Mouse (Mus musculus): ENCODE measurements around the gene Rab40c. TPM values are rescaled to one million over a fixed set of nuclear protein-coding genes. Genes with fewer than 3 reads are reported as not detected.

Rab40c gene
- polyA plus RNA-seq, 1 experiment from 2014 or later = 20.2 TPM

DNA sequence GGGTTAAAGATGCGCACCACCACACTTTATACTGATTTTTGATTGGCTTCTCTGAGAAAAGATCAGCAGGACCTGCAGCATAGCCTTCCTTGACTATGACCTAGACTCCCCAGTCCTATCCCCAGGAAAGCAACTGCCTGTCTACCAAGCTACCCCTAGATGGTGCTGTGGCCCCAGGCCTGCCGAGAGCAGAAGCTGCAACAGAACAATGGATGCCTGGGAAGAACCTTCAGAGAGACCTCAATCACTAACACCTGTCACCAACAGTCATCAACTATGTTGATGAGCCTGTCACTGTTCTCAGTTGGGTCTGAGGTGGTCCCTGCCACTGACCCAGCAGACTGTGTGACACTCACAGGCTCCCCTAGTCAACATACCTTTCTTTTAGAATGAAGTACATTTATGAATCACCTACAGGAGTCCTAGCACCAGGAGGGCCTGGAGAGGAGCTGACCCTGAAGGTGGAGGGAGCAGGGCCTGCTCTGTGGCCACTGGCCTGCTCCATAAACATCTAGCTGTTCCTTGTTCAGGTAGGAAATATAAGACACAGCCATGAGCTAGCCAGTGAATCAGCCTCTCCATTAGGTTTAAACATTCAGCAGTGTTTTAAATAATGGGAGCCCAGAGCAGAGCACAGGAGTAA is 25.4 kb downstream of the Rab40c start:
- TF ChIP-seq CTCF (IDR thresholded peaks at IDR 0.05; ENCODE audit: low read depth) (peak; percentile 98), EP300 (optimal IDR thresholded peaks at IDR 0.05) (no peak)
- no peaks in the 10 kb centered on the region; the same call in 1 of the 2 replicates for H3K36me3 ChIP-seq (ENCODE audit: control insufficient read depth, insufficient read depth, low read length)
- ATAC-seq (ENCODE audit: low FRiP score, low TSS enrichment) (peak; percentile 82; the same call in 1 of the 2 replicates), DNase-seq (ENCODE audit: low spot score) (peak; percentile 73)
- H3K4me3 ChIP-seq (ENCODE audit: low read depth, low read length) = no peak overlapping the region
- WGBS = 37% methylated on average over 2 of the region's 2 CpGs
- no peaks in the 10 kb centered on the region for H3K4me1 ChIP-seq (replicated peaks; ENCODE audit: control insufficient read depth, insufficient read depth)
- H3K27ac ChIP-seq (replicated peaks) = no peak overlapping the region
- no peak overlapping the region for H3K9ac ChIP-seq (ENCODE audit: low read length)
- H3K4me2 ChIP-seq (replicated peaks; ENCODE audit: low read depth) = no peak overlapping the region
- no peaks in the 10 kb centered on the region for H3K9me3 ChIP-seq (ENCODE audit: control insufficient read depth, low read length)
- no peaks in the 10 kb centered on the region for H3K27me3 ChIP-seq (ENCODE audit: control insufficient read depth, insufficient read depth, low read length)

DNA sequence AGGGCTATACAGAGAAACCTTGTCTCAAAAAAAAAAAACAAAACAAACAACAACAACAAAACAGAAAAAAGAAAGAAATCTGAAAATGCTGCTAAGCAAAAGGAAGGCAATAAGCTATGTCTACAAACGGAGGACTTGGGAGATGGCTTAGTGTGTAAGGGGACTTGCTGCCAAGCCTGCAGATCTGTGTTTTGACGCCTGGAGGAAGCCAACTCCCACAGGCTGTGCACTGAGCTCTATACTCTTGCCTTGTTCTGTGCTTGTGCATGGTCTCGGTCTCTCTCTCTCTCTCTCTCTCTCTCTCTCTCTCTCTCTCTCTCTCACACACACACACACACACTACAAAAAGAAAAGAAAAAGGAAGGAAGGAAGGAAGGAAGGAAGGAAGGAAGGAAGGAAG is 30.7 kb downstream of the Rab40c start:
- WGBS = 84% methylated on average over 3 of the region's 3 CpGs
- Histone ChIP-seq H3K4me1 (replicated peaks; ENCODE audit: control insufficient read depth, insufficient read depth) (no peaks in the 10 kb centered on the region), H3K36me3 (ENCODE audit: control insufficient read depth, insufficient read depth, low read length) (peaks cover 9% of the 10 kb centered on the region), H3K27ac (replicated peaks) (no peak overlapping the region), H3K27me3 (ENCODE audit: control insufficient read depth, insufficient read depth, low read length) (no peaks in the 10 kb centered on the region), H3K4me2 (replicated peaks; ENCODE audit: low read depth) (no peak overlapping the region), H3K4me3 (ENCODE audit: low read depth, low read length) (no peak overlapping the region), H3K9me3 (ENCODE audit: control insufficient read depth, low read length) (no peaks in the 10 kb centered on the region), H3K9ac (ENCODE audit: low read length) (no peak overlapping the region)
- ATAC-seq (ENCODE audit: low FRiP score, low TSS enrichment) (no peak), DNase-seq (ENCODE audit: low spot score) (no peak)
- no peak for TF ChIP-seq EP300 (optimal IDR thresholded peaks at IDR 0.05)
- no peak for TF ChIP-seq CTCF (IDR thresholded peaks at IDR 0.05; ENCODE audit: low read depth)

DNA sequence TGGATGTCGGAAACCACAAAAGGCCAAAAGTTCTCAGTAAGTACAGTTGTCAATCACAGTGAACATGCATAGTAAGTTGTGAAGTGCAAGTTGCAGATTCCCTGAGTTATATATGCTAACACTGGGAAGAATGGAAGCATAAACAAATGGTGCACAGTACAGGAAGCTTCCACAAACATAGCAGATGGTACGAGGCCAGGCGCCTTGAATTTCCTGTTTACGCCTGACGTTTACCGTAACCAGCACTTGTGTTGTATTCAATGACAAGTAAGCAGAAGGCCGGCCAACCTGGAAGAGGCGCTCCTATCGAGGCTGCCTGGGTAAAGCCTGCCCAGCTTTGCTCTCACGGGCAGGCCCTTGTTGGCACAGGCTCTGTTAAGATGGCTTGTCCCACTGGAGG is 32.1 kb downstream of the Rab40c start:
- H3K27me3 ChIP-seq (ENCODE audit: control insufficient read depth, insufficient read depth, low read length) = no peaks in the 10 kb centered on the region
- TF ChIP-seq EP300 (optimal IDR thresholded peaks at IDR 0.05) (no peak), CTCF (IDR thresholded peaks at IDR 0.05; ENCODE audit: low read depth) (no peak)
- H3K4me1 ChIP-seq (replicated peaks; ENCODE audit: control insufficient read depth, insufficient read depth) = no peaks in the 10 kb centered on the region
- DNase-seq (ENCODE audit: low spot score) (no peak), ATAC-seq (ENCODE audit: low FRiP score, low TSS enrichment) (no peak)
- H3K27ac ChIP-seq (replicated peaks) = no peak overlapping the region
- 73% methylated on average over 10 of the region's 10 CpGs for WGBS
- H3K9me3 ChIP-seq (ENCODE audit: control insufficient read depth, low read length) = no peaks in the 10 kb centered on the region
- no peak overlapping the region for H3K4me2 ChIP-seq (replicated peaks; ENCODE audit: low read depth)
- H3K9ac ChIP-seq (ENCODE audit: low read length) = no peak overlapping the region
- H3K36me3 ChIP-seq (ENCODE audit: control insufficient read depth, insufficient read depth, low read length) = peaks cover 16% of the 10 kb centered on the region
- H3K4me3 ChIP-seq (ENCODE audit: low read depth, low read length) = no peak overlapping the region

GRCm38 (mm10) chr17:25886806-25887205 is 32.7 kb downstream of the Rab40c start:
- Histone ChIP-seq H3K9me3 (ENCODE audit: control insufficient read depth, low read length) (no peaks in the 10 kb centered on the region), H3K4me1 (replicated peaks; ENCODE audit: control insufficient read depth, insufficient read depth) (no peaks in the 10 kb centered on the region), H3K36me3 (ENCODE audit: control insufficient read depth, insufficient read depth, low read length) (peaks cover 16% of the 10 kb centered on the region), H3K9ac (ENCODE audit: low read length) (no peak overlapping the region), H3K27ac (replicated peaks) (no peak overlapping the region), H3K4me2 (replicated peaks; ENCODE audit: low read depth) (no peak overlapping the region), H3K27me3 (ENCODE audit: control insufficient read depth, insufficient read depth, low read length) (no peaks in the 10 kb centered on the region), H3K4me3 (ENCODE audit: low read depth, low read length) (no peak overlapping the region)
- DNase-seq (ENCODE audit: low spot score) (no peak), ATAC-seq (ENCODE audit: low FRiP score, low TSS enrichment) (no peak)
- TF ChIP-seq EP300 (optimal IDR thresholded peaks at IDR 0.05) = no peak
- TF ChIP-seq CTCF (IDR thresholded peaks at IDR 0.05; ENCODE audit: low read depth) = no peak

- Histone ChIP-seq H3K4me3 (ENCODE audit: low read depth, low read length) (no peak overlapping the region), H3K4me2 (replicated peaks; ENCODE audit: low read depth) (no peak overlapping the region), H3K36me3 (ENCODE audit: control insufficient read depth, insufficient read depth, low read length) (peaks cover 16% of the 10 kb centered on the region), H3K4me1 (replicated peaks; ENCODE audit: control insufficient read depth, insufficient read depth) (no peaks in the 10 kb centered on the region), H3K27me3 (ENCODE audit: control insufficient read depth, insufficient read depth, low read length) (no peaks in the 10 kb centered on the region), H3K27ac (replicated peaks) (no peak overlapping the region), H3K9me3 (ENCODE audit: control insufficient read depth, low read length) (no peaks in the 10 kb centered on the region), H3K9ac (ENCODE audit: low read length) (no peak overlapping the region)
- 73% methylated on average over 4 of the region's 4 CpGs for WGBS
- ATAC-seq (ENCODE audit: low FRiP score, low TSS enrichment) = peak; percentile 18; the same call in 1 of the 2 replicates
- DNase-seq (ENCODE audit: low spot score) = no peak
- TF ChIP-seq EP300 (optimal IDR thresholded peaks at IDR 0.05) (no peak), CTCF (IDR thresholded peaks at IDR 0.05; ENCODE audit: low read depth) (peak; percentile 64)
Observed at GRCm38 (mm10) chr17:25885636-25886035, 33.9 kb downstream of the Rab40c start.

DNA sequence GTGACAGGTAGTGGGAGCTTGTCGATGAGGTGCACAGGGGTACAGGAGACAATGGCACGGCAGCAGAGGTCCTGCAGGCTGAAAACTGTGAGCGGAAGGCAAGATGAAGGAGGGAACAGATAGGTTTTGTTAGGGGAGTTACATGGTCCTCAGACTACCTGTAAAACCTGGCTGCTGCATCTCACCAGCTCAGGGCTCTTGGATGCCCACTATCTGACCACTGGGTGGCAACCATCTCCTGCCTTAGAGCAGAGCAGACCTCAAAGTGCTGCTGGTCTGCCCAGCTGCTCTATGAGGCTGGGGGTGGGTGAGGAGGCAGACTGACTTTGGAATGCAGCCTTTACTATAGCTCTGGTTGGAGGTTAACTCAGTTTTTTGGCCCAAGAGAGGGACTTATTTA is 35.7 kb downstream of the Rab40c start:
- ATAC-seq (ENCODE audit: low FRiP score, low TSS enrichment) = no peak
- DNase-seq (ENCODE audit: low spot score) = no peak
- Histone ChIP-seq H3K27me3 (ENCODE audit: control insufficient read depth, insufficient read depth, low read length) (no peaks in the 10 kb centered on the region), H3K36me3 (ENCODE audit: control insufficient read depth, insufficient read depth, low read length) (peaks cover 16% of the 10 kb centered on the region), H3K4me1 (replicated peaks; ENCODE audit: control insufficient read depth, insufficient read depth) (no peaks in the 10 kb centered on the region), H3K9me3 (ENCODE audit: control insufficient read depth, low read length) (no peaks in the 10 kb centered on the region), H3K27ac (replicated peaks) (no peak overlapping the region), H3K4me3 (ENCODE audit: low read depth, low read length) (no peak overlapping the region), H3K9ac (ENCODE audit: low read length) (no peak overlapping the region), H3K4me2 (replicated peaks; ENCODE audit: low read depth) (no peak overlapping the region)
- no peak for TF ChIP-seq EP300 (optimal IDR thresholded peaks at IDR 0.05)
- no peak; the same call in 1 of the 2 replicates for TF ChIP-seq CTCF (IDR thresholded peaks at IDR 0.05; ENCODE audit: low read depth)
- 93% methylated on average over 3 of the region's 3 CpGs for WGBS

Data from stomach, postnatal 0 days (tissue).